Mouse (Mus musculus) E14TG2a.4 (cell line): ENCODE measurements around the gene Syde1.
"Not testable (repeated sequence)": the region's sequence is repeated elsewhere in the genome, so short reads cannot be mapped to it uniquely, and the experiment has no call there.

Experiments used
- H3K27me3 ChIP-seq: 2 replicates; pipeline ENCODE4 v1.6.1; 2014; ENCODE audit warnings: low read length, control low read depth; ENCODE audit not compliant: insufficient read depth
- H3K36me3 ChIP-seq: 2 replicates; pipeline ENCODE4 v1.6.1; 2014; ENCODE audit warnings: low read length, control low read depth; ENCODE audit not compliant: insufficient read depth
- H3K4me1 ChIP-seq: replicated peaks from 2 replicates; pipeline ENCODE4 v1.6.1; 2014; ENCODE audit warnings: low read depth, low read length, control low read depth
- H3K4me3 ChIP-seq: replicated peaks from 2 replicates; pipeline ENCODE4 v1.5.1; 2014; ENCODE audit warnings: mild to moderate bottlenecking, low read length
- H3K9me3 ChIP-seq: 2 replicates; pipeline ENCODE4 v1.6.1; 2014; ENCODE audit warnings: low read length, control low read depth
- CTCF ChIP-seq: conservative IDR thresholded peaks from 2 replicates; pipeline ENCODE4 v1.5.1; 2014; ENCODE audit warnings: low read length
- NANOG ChIP-seq: IDR thresholded peaks from 2 replicates; pipeline ENCODE4 v1.6.1; 2014; ENCODE audit warnings: borderline replicate concordance, low read length, mixed read lengths
- POU5F1 ChIP-seq: IDR thresholded peaks from 2 replicates; pipeline ENCODE4 v1.6.1; 2014; ENCODE audit warnings: low read length, borderline replicate concordance

Gene Syde1

DNA sequence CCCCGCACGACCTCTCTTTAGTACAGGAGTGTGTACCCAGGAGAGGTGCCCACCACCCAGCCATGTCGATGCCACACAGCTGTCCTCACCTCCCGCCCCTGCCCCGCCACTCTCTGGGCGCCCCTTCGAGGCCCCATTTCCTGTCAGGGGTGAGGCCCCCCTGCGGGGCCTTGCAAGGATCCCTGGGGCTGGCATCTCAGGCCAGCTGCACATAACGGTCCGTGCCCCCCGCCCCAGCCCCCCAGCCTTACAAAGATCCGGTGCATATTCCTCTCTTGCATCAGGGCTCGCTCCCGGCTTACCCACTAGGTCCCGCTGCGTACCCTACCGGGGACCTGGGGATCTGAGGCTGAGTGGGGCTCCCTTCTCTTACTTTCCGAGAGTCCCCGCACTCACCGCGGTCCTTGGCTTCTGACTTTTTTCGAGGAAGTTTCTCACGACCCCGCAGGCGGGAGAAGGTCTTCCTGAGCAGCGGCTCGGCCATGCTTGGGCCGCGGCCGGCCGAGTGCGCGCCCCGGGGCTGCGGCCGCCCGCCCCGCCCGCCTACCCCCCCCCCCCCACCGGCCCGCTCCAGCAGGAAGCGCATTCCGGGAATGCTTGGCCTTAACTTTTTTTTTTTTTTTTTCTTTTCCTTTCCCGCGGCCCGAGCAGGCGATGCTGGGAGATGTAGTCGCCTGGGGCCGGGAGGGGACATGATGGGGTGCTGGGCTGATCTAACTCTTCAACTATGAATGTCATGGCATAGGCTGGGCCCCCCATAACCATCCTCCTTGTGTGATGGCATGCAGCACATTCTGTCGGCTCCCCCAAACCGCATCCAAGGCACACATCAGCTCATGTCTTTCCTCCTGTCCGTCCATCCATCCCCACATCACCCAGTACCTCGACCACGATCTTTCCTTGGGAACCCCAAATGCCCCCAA, at the start of gene Syde1:
Gene Syde1 (minus strand): TSS at position 559 of the 923 bp plus-strand sequence.
- TF ChIP-seq CTCF (no peak), NANOG (no peak), POU5F1 (no peak)
- Histone ChIP-seq H3K9me3 (no peaks in the 10 kb centered on the region), H3K4me3 (peak within 1 kb of the TSS; percentile 80), H3K36me3 (peaks cover 2% of the 10 kb centered on the region; the same call in 1 of the 2 replicates), H3K4me1 (peaks cover 21% of the 10 kb centered on the region), H3K27me3 (peaks cover 77% of the 10 kb centered on the region)

DNA sequence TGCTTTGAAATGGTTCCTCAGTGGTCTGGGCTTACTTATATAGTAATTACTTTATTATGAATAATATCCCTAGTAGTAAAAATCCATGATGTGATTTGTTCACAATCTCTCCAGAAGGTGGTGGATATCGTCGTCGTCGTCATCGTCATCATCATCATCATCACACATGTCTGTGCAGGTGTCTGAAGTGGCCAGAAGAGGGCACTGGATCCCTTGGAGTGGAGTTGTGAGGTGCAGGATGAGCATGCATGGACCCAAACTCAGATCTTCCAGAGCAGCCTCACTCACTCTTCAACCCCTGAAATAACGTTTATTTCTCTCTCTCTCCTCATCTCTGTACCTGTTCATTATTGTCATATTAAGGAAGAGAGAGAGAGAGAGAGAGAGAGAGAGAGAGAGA, 40.5 kb upstream of the Syde1 start:
- H3K4me1 ChIP-seq: no peaks in the 10 kb centered on the region
- TF ChIP-seq CTCF: 0 out of 2 replicates have a peak, but pooled peaks have one; percentile 9
- TF ChIP-seq NANOG: no peak

GRCm38 (mm10) chr10:78630194-78630593, 38.4 kb upstream of the Syde1 start:
- Histone ChIP-seq H3K36me3 (no peaks in the 10 kb centered on the region), H3K9me3 (no peaks in the 10 kb centered on the region), H3K27me3 (peaks cover 8% of the 10 kb centered on the region), H3K4me3 (no peak overlapping the region), H3K4me1 (no peaks in the 10 kb centered on the region)
- TF ChIP-seq CTCF (no peak), POU5F1 (no peak), NANOG (no peak)

More for the DNA sequence above, 40.5 kb upstream of the Syde1 start:
- H3K4me3 ChIP-seq: no peak overlapping the region
- no peaks in the 10 kb centered on the region for H3K36me3 ChIP-seq
- H3K27me3 ChIP-seq: peaks cover 8% of the 10 kb centered on the region
- H3K9me3 ChIP-seq: no peaks in the 10 kb centered on the region

DNA sequence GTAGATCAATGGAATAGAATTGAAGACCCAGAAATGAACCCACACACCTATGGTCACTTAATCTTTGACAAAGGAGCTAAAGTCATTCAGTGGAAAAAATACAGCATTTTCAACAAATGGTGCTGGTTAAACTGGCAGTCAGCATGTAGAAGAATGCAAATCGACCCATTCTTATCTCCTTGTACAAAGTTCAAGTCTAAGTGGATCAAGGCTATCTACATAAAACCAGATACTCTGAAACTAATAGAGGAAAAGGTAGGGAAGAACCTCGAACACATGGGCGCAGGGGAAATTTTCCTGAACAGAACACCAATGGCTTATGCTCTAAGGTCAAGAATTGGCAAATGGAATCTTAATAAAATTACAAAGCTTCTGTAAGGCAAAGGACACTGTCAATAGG, 31.4 kb upstream of the Syde1 start:
- not testable (repeated sequence) for H3K9me3 ChIP-seq, H3K27me3 ChIP-seq, H3K36me3 ChIP-seq, H3K4me3 ChIP-seq, H3K4me1 ChIP-seq

DNA sequence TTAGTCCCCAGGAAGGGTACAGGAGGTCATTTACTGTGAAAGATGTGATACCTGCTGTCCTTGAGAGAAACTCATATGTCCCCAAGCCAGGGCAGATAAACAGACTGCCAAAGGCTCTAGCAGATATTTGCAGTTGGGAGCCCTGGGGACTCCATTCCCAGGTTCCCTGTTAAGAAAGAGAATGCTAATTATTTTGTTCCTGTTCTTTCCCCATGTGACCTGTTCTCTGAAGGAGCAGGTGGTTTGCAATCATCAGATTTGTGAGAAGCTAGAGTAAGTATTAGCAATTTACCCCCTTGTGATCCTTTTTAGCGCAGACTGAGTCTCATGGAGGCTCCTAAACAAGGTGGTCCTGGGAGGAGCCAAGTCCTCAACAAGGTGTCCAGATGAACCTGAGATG, 26.2 kb upstream of the Syde1 start, which contains the start of gene Olfr1357:
Gene Olfr1357 (minus strand): TSS at position 101 of the 400 bp plus-strand sequence.
- H3K27me3 ChIP-seq: no peaks in the 10 kb centered on the region

GRCm38 (mm10) chr10:78607602-78608001, 15.8 kb upstream of the Syde1 start:
- Histone ChIP-seq H3K36me3 (no peaks in the 10 kb centered on the region), H3K27me3 (no peaks in the 10 kb centered on the region; the same call in 1 of the 2 replicates), H3K9me3 (no peaks in the 10 kb centered on the region), H3K4me3 (no peak overlapping the region), H3K4me1 (no peaks in the 10 kb centered on the region)
- TF ChIP-seq POU5F1: no peak
- no peak for TF ChIP-seq CTCF
- TF ChIP-seq NANOG: no peak

More for the DNA sequence above, 26.2 kb upstream of the Syde1 start, which contains the start of gene Olfr1357:
- TF ChIP-seq CTCF (no peak), POU5F1 (no peak), NANOG (no peak)
- Histone ChIP-seq H3K9me3 (no peaks in the 10 kb centered on the region), H3K4me3 (no peak within 1 kb of the TSS), H3K36me3 (no peaks in the 10 kb centered on the region), H3K4me1 (no peaks in the 10 kb centered on the region)

DNA sequence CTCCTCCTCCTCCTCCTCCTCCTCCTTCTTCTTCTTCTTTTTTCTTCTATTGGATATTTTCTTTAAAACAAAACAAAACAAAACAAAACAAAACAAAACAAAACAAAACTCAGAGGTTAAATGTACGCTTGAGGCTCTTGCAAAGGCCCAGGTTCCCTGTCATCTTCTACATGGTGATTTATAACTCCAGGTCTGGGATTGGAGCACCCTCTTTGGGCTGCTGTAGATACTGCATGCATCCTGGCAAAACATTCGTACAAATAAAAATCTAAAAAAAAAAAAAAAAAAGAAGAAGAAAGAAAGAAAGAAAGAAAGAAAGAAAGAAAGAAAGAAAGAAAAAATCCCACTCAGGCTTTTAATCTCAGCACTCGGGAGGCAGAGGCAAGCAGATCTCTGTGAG, 13.3 kb upstream of the Syde1 start:
- Histone ChIP-seq H3K36me3 (no peaks in the 10 kb centered on the region), H3K9me3 (no peaks in the 10 kb centered on the region), H3K27me3 (no peaks in the 10 kb centered on the region; the same call in 1 of the 2 replicates), H3K4me3 (no peak overlapping the region), H3K4me1 (no peaks in the 10 kb centered on the region)
- no peak for TF ChIP-seq POU5F1
- no peak for TF ChIP-seq NANOG
- TF ChIP-seq CTCF: 0 out of 2 replicates have a peak, but pooled peaks have one; percentile 24

DNA sequence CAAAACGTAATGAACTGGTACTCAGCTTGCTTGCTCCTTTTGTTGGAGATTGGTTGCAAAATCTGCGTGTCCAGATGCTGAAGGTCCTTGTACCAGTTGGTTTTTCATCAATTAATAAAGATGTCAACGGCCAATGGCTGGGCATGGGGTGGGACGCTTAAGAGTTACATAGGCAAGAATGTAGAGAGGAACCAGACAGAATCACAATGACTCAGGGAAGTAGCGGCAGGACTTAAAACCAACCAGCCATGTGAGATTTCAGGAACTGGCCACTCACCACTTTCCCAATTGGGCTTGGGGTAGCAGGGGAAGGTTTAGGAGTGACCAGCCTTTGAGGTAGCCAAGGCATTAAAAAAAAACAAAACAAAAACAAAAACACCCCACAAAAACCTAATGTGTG, 8.1 kb upstream of the Syde1 start:
- Histone ChIP-seq H3K4me3 (no peak overlapping the region), H3K36me3 (no peaks in the 10 kb centered on the region), H3K4me1 (no peaks in the 10 kb centered on the region), H3K27me3 (peaks cover 10% of the 10 kb centered on the region), H3K9me3 (no peaks in the 10 kb centered on the region)
- TF ChIP-seq NANOG (no peak), POU5F1 (no peak), CTCF (no peak)

- H3K4me1 ChIP-seq: peaks cover 14% of the 10 kb centered on the region
- H3K36me3 ChIP-seq: no peaks in the 10 kb centered on the region
- H3K9me3 ChIP-seq: no peaks in the 10 kb centered on the region
- no peak overlapping the region for H3K4me3 ChIP-seq
- no peak for TF ChIP-seq POU5F1
- TF ChIP-seq NANOG: no peak
- TF ChIP-seq CTCF: no peak
- H3K27me3 ChIP-seq: peaks cover 54% of the 10 kb centered on the region
These were observed 2.8 kb upstream of the Syde1 start for GRCm38 (mm10) chr10:78594566-78594965.
